Mouse (Mus musculus) ES-E14 (cell line): ENCODE data around the gene Dnah8. TPM values are rescaled to one million over a fixed set of nuclear protein-coding genes. Genes with fewer than 3 reads are reported as not detected.

Experiments used
- DNase-seq: peaks from one replicate; pipeline ENCODE4 v3.0.0-alpha.2; 2013; ENCODE audit warnings: low read depth, low spot score
- H3K27ac ChIP-seq: 2 replicates; pipeline ENCODE4 v1.5.1; 2012; ENCODE audit warnings: low read depth, mild to moderate bottlenecking, low read length, moderate library complexity, mixed read lengths; ENCODE audit not compliant: poor library complexity, insufficient read depth, severe bottlenecking
- H3K36me3 ChIP-seq: 2 replicates; pipeline ENCODE4 v1.6.1; 2012; ENCODE audit warnings: mild to moderate bottlenecking, low read length, moderate library complexity, mixed read lengths; ENCODE audit not compliant: control insufficient read depth, poor library complexity, insufficient read depth, severe bottlenecking
- H3K4me1 ChIP-seq, 2 experiments: fragments of 150-350 bp in 1 of 2; sonication (generic) in 1 of 2; 2 replicates each; pipeline ENCODE4 v1.6.1; 2012; ENCODE audit warnings: low read length in 2 of 2, mild to moderate bottlenecking in 1 of 2, mixed read lengths in 1 of 2; ENCODE audit not compliant: control insufficient read depth in 2 of 2, insufficient read depth in 2 of 2, poor library complexity in 1 of 2
- H3K4me3 ChIP-seq, 2 experiments: fragments of 150-350 bp in 1 of 2; sonication (generic) in 1 of 2; 2 replicates each; pipeline ENCODE4 v1.5.1; 2012; ENCODE audit warnings: low read length in 2 of 2, low read depth in 1 of 2, mild to moderate bottlenecking in 1 of 2, mixed read lengths in 1 of 2; ENCODE audit not compliant: insufficient read depth in 1 of 2, poor library complexity in 1 of 2, severe bottlenecking in 1 of 2
- H3K9ac ChIP-seq: 2 replicates; pipeline ENCODE4 v1.6.1; 2012; ENCODE audit warnings: low read depth, mild to moderate bottlenecking, low read length, mixed read lengths; ENCODE audit not compliant: poor library complexity, insufficient read depth, severe bottlenecking
- H3K9me3 ChIP-seq: fragments of 150-350 bp; sonication (generic); 2 replicates; pipeline ENCODE4 v1.6.1; 2012; ENCODE audit warnings: low read depth, mild to moderate bottlenecking, low read length; ENCODE audit not compliant: control insufficient read depth, insufficient read depth
- CHD2 ChIP-seq: IDR thresholded peaks from 2 replicates; pipeline ENCODE4 v1.6.1; 2014; ENCODE audit warnings: mild to moderate bottlenecking, low read depth, low read length, inconsistent platforms
- HCFC1 ChIP-seq: IDR thresholded peaks from 2 replicates; pipeline ENCODE4 v1.6.1; 2012; ENCODE audit warnings: low read length, inconsistent platforms, borderline replicate concordance; ENCODE audit not compliant: insufficient read depth
- MAFK ChIP-seq: IDR thresholded peaks from 2 replicates; pipeline ENCODE4 v1.6.1; 2014; ENCODE audit warnings: mild to moderate bottlenecking, low read depth, low read length, inconsistent platforms; ENCODE audit not compliant: insufficient read depth
- ZC3H11A ChIP-seq: IDR thresholded peaks from 2 replicates; pipeline ENCODE4 v1.6.1; 2012; ENCODE audit warnings: low read depth, mild to moderate bottlenecking, inconsistent platforms, low read length, borderline replicate concordance
- ZNF384 ChIP-seq: IDR thresholded peaks from 2 replicates; pipeline ENCODE4 v1.6.1; 2012; ENCODE audit warnings: low read depth, low read length, inconsistent platforms
- in situ Hi-C, 2 experiments: fragments of 600-800 bp; cut with MboI; formaldehyde crosslinking; loops; one replicate each; pipeline ENCODE4 v1.15.1; 2025; ENCODE audit warnings: low sequenced_read_pairs in 2 of 2, inconsistent platforms in 1 of 2; ENCODE audit not compliant: unreplicated experiment in 2 of 2
- total RNA-seq: library from RNA; depleted of rRNA; stranded (reverse); fragments of 300-350 nt; gene quantifications from 2 replicates; pipeline ENCODE4 v1.2.3, GENCODE M21; 2012

The Dnah8 gene
- total RNA-seq, 1 experiment: 19.5 TPM

GRCm38 (mm10) chr17:30848086-30848485 is 223.9 kb downstream of the Dnah8 start:
- H3K4me1 ChIP-seq: no peaks in the 10 kb centered on the region
- DNase-seq: no peak
- H3K36me3 ChIP-seq: peaks cover 3% of the 10 kb centered on the region; the same call in 1 of the 2 replicates
- in situ Hi-C loops: no loop called here
- no peak for TF ChIP-seq HCFC1
- no peak for TF ChIP-seq MAFK
- no peak for TF ChIP-seq ZNF384
- TF ChIP-seq ZC3H11A: no peak
- TF ChIP-seq CHD2: no peak
- no peak overlapping the region for H3K4me3 ChIP-seq
- no peak overlapping the region for H3K27ac ChIP-seq
- H3K9me3 ChIP-seq: no peaks in the 10 kb centered on the region
- no peak overlapping the region for H3K9ac ChIP-seq

DNA sequence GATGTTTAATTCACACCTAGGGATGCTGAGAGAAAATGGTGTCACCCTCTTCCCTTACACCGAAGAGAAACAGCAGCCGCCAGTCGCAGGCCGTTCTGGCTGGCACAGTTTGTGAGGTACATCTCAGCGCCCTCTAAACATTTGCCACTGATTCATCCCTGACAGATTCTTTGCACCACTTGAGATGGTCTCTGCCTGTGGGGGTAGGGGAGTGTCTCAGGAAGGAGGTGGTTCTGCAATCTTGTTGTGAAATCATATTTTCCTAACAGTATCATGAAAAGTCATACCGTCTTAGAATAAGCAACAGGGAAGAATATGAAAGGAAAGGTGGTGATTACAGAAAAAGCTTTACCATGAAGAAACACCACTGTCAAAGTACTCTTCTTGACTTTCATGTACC is 224.7 kb downstream of the Dnah8 start:
- Histone ChIP-seq H3K27ac (no peak overlapping the region), H3K9me3 (no peaks in the 10 kb centered on the region), H3K9ac (no peak overlapping the region), H3K4me1 (no peaks in the 10 kb centered on the region), H3K36me3 (peaks cover 3% of the 10 kb centered on the region; the same call in 1 of the 2 replicates), H3K4me3 (no peak overlapping the region)
- no peak for DNase-seq
- in situ Hi-C loops: no loop called here
- no peak for TF ChIP-seq ZNF384
- TF ChIP-seq MAFK: no peak
- TF ChIP-seq CHD2: no peak
- no peak for TF ChIP-seq HCFC1
- TF ChIP-seq ZC3H11A: no peak

- H3K4me1 ChIP-seq: no peaks in the 10 kb centered on the region
- H3K27ac ChIP-seq: no peak overlapping the region
- no peak overlapping the region for H3K9ac ChIP-seq
- DNase-seq: no peak
- in situ Hi-C loops: no loop called here
- no peaks in the 10 kb centered on the region for H3K9me3 ChIP-seq
- no peak overlapping the region for H3K4me3 ChIP-seq
- TF ChIP-seq MAFK: no peak
- no peak for TF ChIP-seq HCFC1
- TF ChIP-seq ZC3H11A: no peak
- no peak for TF ChIP-seq CHD2
- TF ChIP-seq ZNF384: no peak
- H3K36me3 ChIP-seq: peaks cover 4% of the 10 kb centered on the region; the same call in 1 of the 2 replicates
Measured at GRCm38 (mm10) chr17:30849813-30850212, 225.7 kb downstream of the Dnah8 start.

DNA sequence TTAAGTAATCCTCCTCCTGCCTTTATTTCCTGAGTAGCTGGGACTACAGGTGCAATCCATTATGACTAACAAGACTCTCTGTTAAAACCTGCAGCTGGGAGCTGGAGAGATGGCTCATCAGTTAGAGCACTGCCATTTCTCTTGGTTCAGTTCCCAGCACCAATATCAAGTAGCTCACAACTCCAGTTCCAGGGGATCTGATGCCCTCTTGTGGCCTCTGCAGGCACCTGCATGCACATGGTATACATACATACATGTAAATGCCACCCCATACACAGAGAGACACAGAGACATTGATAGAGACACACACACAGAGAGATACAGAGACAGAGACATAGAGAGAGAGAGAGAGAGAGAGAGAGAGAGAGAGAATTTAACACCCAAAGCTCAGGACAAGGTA is 228.2 kb downstream of the Dnah8 start:
- no peak overlapping the region for H3K4me3 ChIP-seq
- H3K9ac ChIP-seq: no peak overlapping the region
- in situ Hi-C loops: no loop called here
- no peaks in the 10 kb centered on the region for H3K9me3 ChIP-seq
- peak; percentile 58 for DNase-seq
- H3K4me1 ChIP-seq: no peaks in the 10 kb centered on the region
- peaks cover 5% of the 10 kb centered on the region; the same call in 1 of the 2 replicates for H3K36me3 ChIP-seq
- TF ChIP-seq ZC3H11A: 0 out of 2 replicates have a peak, but pooled peaks have one; percentile 17
- TF ChIP-seq HCFC1: no peak
- H3K27ac ChIP-seq: no peak overlapping the region

GRCm38 (mm10) chr17:30857347-30857746 is 233.2 kb downstream of the Dnah8 start:
- in situ Hi-C loops: no loop called here
- H3K4me3 ChIP-seq: no peak overlapping the region
- TF ChIP-seq ZC3H11A (no peak), HCFC1 (no peak), MAFK (no peak)

More at GRCm38 (mm10) chr17:30857347-30857746, 233.2 kb downstream of the Dnah8 start:
- Histone ChIP-seq H3K9ac (no peak overlapping the region), H3K4me1 (peaks cover 0 to 4% of the 10 kb centered on the region in 2 experiments; a peak in 1 of 4 replicates), H3K9me3 (no peaks in the 10 kb centered on the region), H3K27ac (peak overlapping the region; percentile 3; the same call in 1 of the 2 replicates), H3K36me3 (peaks cover 2% of the 10 kb centered on the region; the same call in 1 of the 2 replicates)
- no peak for DNase-seq
